Mouse (Mus musculus): ENCODE results near the gene Dusp1. TPM values are rescaled to one million over a fixed set of nuclear protein-coding genes. Genes with fewer than 3 reads are reported as not detected.

Gene Dusp1
- polyA plus RNA-seq, 1 experiment = 19.7 TPM

DNA sequence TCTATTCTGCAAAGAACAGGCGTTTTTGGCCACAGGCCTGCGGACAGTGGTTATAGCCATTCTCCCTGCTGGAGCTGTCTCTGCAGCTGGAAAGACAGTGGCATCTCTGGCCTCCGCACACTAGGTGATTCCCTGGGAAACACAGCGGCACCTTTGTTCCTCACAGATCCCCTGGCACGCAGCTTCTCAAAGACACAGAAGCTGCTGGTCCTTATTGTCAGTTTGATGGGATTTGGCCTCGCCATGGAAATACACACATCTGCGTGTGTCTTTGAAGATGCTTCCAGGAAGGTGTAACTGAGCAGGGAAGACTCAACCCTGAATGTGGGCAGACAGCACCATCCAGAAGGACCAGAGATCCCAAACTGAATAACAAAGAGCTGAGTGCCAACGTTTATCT, 41.4 kb upstream of the Dusp1 start:
- TF ChIP-seq POLR2A (IDR thresholded peaks at IDR 0.05; ENCODE audit: control insufficient read depth, low read depth, low read length) = no peak
- no peak for TF ChIP-seq CTCF (IDR thresholded peaks at IDR 0.05; ENCODE audit: control insufficient read depth, insufficient read depth, insufficient replicate concordance, low read depth, low read length)
- no peaks in the 10 kb centered on the region for H3K27me3 ChIP-seq (ENCODE audit: control insufficient read depth, insufficient read depth, low read length)
- no peak overlapping the region for H3K27ac ChIP-seq (ENCODE audit: control insufficient read depth, insufficient read depth, low read depth, low read length)
- no peaks in the 10 kb centered on the region for H3K36me3 ChIP-seq (ENCODE audit: control insufficient read depth, insufficient read depth, low read length)
- no peak overlapping the region for H3K4me3 ChIP-seq (ENCODE audit: control insufficient read depth, low read depth, low read length)
- H3K4me1 ChIP-seq (ENCODE audit: control insufficient read depth, insufficient read depth, low read length) = peaks cover 12% of the 10 kb centered on the region

DNA sequence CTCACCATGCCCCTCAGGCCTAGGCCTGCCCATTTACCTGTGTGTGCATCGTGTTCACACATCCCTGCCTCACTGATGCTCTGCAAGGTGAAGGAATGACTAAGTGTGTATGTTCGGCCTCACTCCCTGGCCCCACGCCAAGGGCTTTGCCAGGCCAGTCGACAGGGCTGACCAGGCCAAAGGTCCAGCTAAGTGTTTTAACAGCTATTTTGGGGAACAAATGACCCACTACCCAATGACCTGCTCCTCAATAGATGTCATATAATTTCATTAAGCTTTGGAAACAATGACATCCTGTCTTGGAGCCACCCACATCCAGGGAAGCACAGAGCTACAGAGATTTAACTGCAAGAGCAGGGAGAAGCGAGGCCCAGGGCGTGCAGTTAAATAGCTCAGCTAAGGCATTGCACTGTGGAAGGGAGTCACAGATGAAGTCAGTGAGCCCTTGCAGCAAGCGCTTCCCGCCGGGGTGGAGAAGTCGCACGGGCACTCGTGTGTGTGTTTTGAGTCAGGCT, 40.5 kb upstream of the Dusp1 start:
- peaks cover 12% of the 10 kb centered on the region for H3K4me1 ChIP-seq (ENCODE audit: control insufficient read depth, insufficient read depth, low read length)

GRCm38 (mm10) chr17:26601926-26602325, 40.0 kb upstream of the Dusp1 start:
- Histone ChIP-seq H3K27ac (ENCODE audit: control insufficient read depth, insufficient read depth, low read depth, low read length) (peak overlapping the region; percentile 67), H3K4me1 (ENCODE audit: control insufficient read depth, insufficient read depth, low read length) (peaks cover 12% of the 10 kb centered on the region), H3K36me3 (ENCODE audit: control insufficient read depth, insufficient read depth, low read length) (no peaks in the 10 kb centered on the region), H3K4me3 (ENCODE audit: control insufficient read depth, low read depth, low read length) (peak overlapping the region; percentile 76), H3K27me3 (ENCODE audit: control insufficient read depth, insufficient read depth, low read length) (no peaks in the 10 kb centered on the region)
- no peak for TF ChIP-seq CTCF (IDR thresholded peaks at IDR 0.05; ENCODE audit: control insufficient read depth, insufficient read depth, insufficient replicate concordance, low read depth, low read length)
- peak; percentile 31; the same call in 1 of the 2 replicates for TF ChIP-seq POLR2A (IDR thresholded peaks at IDR 0.05; ENCODE audit: control insufficient read depth, low read depth, low read length)

More for the DNA sequence above, 40.5 kb upstream of the Dusp1 start:
- Histone ChIP-seq H3K4me3 (ENCODE audit: control insufficient read depth, low read depth, low read length) (peak overlapping the region; percentile 31), H3K27me3 (ENCODE audit: control insufficient read depth, insufficient read depth, low read length) (no peaks in the 10 kb centered on the region), H3K27ac (ENCODE audit: control insufficient read depth, insufficient read depth, low read depth, low read length) (peak overlapping the region; percentile 5; the same call in 1 of the 2 replicates), H3K36me3 (ENCODE audit: control insufficient read depth, insufficient read depth, low read length) (no peaks in the 10 kb centered on the region)
- TF ChIP-seq CTCF (IDR thresholded peaks at IDR 0.05; ENCODE audit: control insufficient read depth, insufficient read depth, insufficient replicate concordance, low read depth, low read length) (no peak), POLR2A (IDR thresholded peaks at IDR 0.05; ENCODE audit: control insufficient read depth, low read depth, low read length) (no peak)

GRCm38 (mm10) chr17:26601514-26601913, 39.6 kb upstream of the Dusp1 start:
- TF ChIP-seq POLR2A (IDR thresholded peaks at IDR 0.05; ENCODE audit: control insufficient read depth, low read depth, low read length) (no peak), CTCF (IDR thresholded peaks at IDR 0.05; ENCODE audit: control insufficient read depth, insufficient read depth, insufficient replicate concordance, low read depth, low read length) (no peak)
- no peaks in the 10 kb centered on the region for H3K36me3 ChIP-seq (ENCODE audit: control insufficient read depth, insufficient read depth, low read length)
- no peaks in the 10 kb centered on the region for H3K27me3 ChIP-seq (ENCODE audit: control insufficient read depth, insufficient read depth, low read length)
- H3K27ac ChIP-seq (ENCODE audit: control insufficient read depth, insufficient read depth, low read depth, low read length) = peak overlapping the region; percentile 67
- peak overlapping the region; percentile 76 for H3K4me3 ChIP-seq (ENCODE audit: control insufficient read depth, low read depth, low read length)
- peaks cover 12% of the 10 kb centered on the region for H3K4me1 ChIP-seq (ENCODE audit: control insufficient read depth, insufficient read depth, low read length)

- H3K4me1 ChIP-seq (ENCODE audit: control insufficient read depth, insufficient read depth, low read length) = peaks cover 12% of the 10 kb centered on the region
- H3K27me3 ChIP-seq (ENCODE audit: control insufficient read depth, insufficient read depth, low read length) = no peaks in the 10 kb centered on the region
- no peaks in the 10 kb centered on the region for H3K36me3 ChIP-seq (ENCODE audit: control insufficient read depth, insufficient read depth, low read length)
- peak overlapping the region; percentile 76 for H3K4me3 ChIP-seq (ENCODE audit: control insufficient read depth, low read depth, low read length)
- H3K27ac ChIP-seq (ENCODE audit: control insufficient read depth, insufficient read depth, low read depth, low read length) = no peak overlapping the region; the same call in 1 of the 2 replicates
- TF ChIP-seq POLR2A (IDR thresholded peaks at IDR 0.05; ENCODE audit: control insufficient read depth, low read depth, low read length) = peak; percentile 32; the same call in 1 of the 2 replicates
- TF ChIP-seq CTCF (IDR thresholded peaks at IDR 0.05; ENCODE audit: control insufficient read depth, insufficient read depth, insufficient replicate concordance, low read depth, low read length) = no peak
Observed at GRCm38 (mm10) chr17:26600913-26601447, 39.1 kb upstream of the Dusp1 start.

DNA sequence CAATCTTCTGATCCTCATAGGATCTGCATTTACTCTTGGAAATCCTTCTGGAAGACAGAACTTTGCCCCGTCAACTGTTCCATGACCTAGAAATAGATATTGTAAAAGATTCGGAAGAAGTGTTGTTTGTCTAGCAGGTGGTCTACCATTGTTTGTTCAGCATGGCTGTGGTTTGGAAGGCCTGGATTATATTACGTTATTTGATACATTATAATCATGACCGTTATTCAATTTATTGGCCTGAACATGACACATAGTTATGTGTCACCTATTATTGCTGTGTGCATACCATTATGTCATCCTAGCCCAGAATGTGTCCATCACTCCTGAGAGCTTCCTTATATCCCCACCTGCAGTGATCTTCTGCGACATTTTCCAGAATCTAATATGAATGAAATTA, 36.9 kb upstream of the Dusp1 start:
- Histone ChIP-seq H3K36me3 (ENCODE audit: control insufficient read depth, insufficient read depth, low read length) (no peaks in the 10 kb centered on the region), H3K4me3 (ENCODE audit: control insufficient read depth, low read depth, low read length) (no peak overlapping the region), H3K4me1 (ENCODE audit: control insufficient read depth, insufficient read depth, low read length) (peaks cover 12% of the 10 kb centered on the region), H3K27ac (ENCODE audit: control insufficient read depth, insufficient read depth, low read depth, low read length) (no peak overlapping the region), H3K27me3 (ENCODE audit: control insufficient read depth, insufficient read depth, low read length) (no peaks in the 10 kb centered on the region)
- TF ChIP-seq CTCF (IDR thresholded peaks at IDR 0.05; ENCODE audit: control insufficient read depth, insufficient read depth, insufficient replicate concordance, low read depth, low read length) = no peak
- no peak for TF ChIP-seq POLR2A (IDR thresholded peaks at IDR 0.05; ENCODE audit: control insufficient read depth, low read depth, low read length)

DNA sequence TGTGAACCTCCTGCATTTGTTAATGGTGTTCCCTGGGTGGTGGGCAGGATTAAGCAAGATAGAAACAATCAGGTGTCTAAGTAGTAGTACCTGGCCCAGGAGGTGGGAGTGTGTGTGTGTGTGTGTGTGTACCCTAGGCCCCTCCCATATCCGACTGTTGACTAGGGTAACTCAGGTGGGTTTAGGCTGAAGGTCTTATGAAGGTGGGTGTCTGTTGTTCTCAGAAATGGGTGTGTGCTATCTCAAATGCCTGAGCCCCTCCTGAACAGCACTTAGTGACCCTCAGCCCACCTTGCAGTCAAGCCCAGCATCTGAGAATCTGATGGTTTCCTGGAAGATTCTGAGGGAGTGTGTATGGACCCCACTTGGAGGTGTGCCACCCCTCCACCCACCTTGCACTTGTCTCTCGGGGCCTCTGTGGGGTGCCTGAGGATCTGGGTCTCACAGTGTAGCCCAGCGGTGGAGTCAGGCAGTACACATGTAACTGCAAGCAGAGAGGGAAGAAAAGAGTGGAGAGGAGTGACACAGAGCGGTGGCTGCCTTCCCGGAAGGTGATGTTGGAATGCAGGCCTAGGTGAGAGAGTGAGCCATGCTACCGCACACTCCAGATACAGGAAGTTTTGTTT, 35.0 kb upstream of the Dusp1 start:
- Histone ChIP-seq H3K36me3 (ENCODE audit: control insufficient read depth, insufficient read depth, low read length) (no peaks in the 10 kb centered on the region), H3K4me3 (ENCODE audit: control insufficient read depth, low read depth, low read length) (no peak overlapping the region), H3K27ac (ENCODE audit: control insufficient read depth, insufficient read depth, low read depth, low read length) (no peak overlapping the region), H3K27me3 (ENCODE audit: control insufficient read depth, insufficient read depth, low read length) (no peaks in the 10 kb centered on the region), H3K4me1 (ENCODE audit: control insufficient read depth, insufficient read depth, low read length) (peaks cover 17% of the 10 kb centered on the region)
- TF ChIP-seq POLR2A (IDR thresholded peaks at IDR 0.05; ENCODE audit: control insufficient read depth, low read depth, low read length) = no peak
- no peak for TF ChIP-seq CTCF (IDR thresholded peaks at IDR 0.05; ENCODE audit: control insufficient read depth, insufficient read depth, insufficient replicate concordance, low read depth, low read length)
